Mouse (Mus musculus) central nervous system, embryonic 14 days (tissue): ENCODE data around the gene Hdac11. TPM values are rescaled to one million over a fixed set of nuclear protein-coding genes. Genes with fewer than 3 reads are reported as not detected.

Experiments
- polyA plus RNA-seq: library from polyadenylated mRNA; depleted of rRNA; stranded (reverse); fragments of >200 nt; gene quantifications from 2 replicates; pipeline ENCODE4 v1.2.3, GENCODE M21; 2012; rRNA removed

Gene Hdac11
- 63.8 and 71.4 TPM in 2 replicates for polyA plus RNA-seq

DNA sequence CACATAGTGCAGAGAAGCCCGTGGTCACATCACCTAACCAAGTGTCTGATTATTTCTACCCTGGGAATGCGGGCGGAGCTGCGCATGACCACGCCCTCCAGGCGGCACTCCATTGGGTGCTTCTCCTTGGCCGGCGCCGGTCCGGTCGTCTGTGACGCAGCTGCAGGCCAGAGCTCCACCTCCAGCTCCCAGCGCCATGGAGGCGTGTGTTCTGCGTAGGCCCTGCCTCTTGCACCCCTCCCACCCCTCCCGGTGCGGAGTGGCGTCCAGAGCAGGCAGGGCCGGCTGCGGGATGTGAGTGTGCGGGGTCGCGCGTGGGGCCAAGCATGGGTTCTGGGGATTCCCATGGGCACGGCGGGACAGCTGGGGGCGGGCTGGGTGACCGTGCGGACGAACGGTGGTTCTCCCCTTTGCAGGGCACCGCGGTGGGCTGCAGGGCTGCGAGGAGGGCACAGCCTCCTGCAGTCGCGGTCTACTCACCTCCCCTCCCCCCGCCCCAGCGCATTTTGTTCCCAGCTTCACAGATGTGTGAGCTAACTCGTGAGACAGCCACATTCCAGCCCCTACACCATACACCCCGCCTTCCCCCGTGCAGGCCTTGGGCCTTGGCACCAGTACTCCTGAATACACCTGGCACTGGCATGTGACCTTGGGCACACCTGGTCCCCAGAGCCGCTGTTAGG lies at the start of gene Hdac11:
Gene Hdac11, plus strand, starts transcription at position 112 of the 683 bp plus-strand sequence.

DNA sequence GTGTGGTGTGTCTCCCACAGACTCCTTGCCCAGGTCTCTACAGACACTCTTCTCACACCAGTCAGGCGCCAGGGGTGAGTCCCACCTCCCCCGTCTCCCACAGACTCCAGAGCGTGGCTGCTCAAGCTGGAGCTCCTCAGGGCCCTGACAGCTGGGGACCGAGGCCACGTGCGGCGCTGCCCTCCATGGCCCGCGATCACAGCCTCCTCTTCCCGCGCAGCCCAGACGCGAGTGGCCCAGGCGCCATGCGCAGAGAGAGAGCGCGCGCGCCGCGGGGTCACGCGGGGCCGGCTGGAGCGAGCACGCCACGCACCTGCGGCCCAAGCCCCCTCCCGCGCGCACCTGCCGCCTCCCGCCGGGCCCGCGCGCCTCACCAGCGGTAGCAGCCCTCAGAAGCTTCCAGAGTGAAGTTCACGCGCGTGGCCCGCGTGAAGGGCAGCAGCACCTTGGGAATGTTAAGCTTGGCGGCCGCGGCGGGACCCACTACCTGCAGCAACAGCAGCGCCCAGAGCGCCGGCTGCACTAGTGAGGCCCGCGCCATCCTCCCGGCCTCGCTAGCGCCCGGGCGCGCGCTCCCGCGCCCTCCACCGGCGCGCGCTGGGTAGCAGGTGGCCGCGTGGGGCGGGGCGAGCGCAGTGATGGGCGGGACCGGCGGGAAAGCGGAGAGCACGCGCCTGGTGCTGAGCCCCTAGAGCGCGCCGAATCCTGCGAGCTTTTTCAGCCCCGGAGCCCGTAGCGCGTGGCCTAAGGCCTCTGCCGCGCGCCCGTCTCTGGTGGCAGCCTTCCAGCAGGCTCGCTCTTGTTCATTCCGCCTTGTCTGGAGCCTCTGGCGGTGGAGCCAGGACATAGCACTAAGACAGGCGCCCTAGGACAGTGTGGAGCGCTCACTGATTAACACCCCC lies 40.0 kb upstream of the Hdac11 start, which contains the start of gene Nup210:
Gene Nup210, minus strand, starts transcription at position 586 of the 902 bp plus-strand sequence.

DNA sequence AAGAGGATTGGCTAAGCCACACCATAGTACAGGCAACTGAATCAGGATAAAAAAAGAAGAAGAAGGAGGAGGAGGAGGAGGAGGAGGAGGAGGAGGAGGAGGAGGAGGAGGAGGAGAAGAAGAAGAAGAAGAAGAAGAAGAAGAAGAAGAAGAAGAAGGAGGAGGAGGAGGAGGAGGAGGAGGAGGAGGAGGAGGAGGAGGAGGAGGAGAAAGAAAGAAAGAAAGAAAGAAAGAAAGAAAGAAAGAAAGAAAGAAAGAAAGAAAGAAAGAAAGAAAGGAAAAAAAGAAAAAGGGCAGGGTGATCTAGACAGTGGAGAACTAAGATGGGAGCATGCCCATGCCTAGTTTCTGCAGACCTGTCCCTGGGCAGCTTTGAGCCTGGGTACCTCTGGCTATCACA lies 55.7 kb downstream of the Hdac11 start, which contains the start of gene Fbln2:
Gene Fbln2, plus strand, starts transcription at position 301 of the 400 bp plus-strand sequence.

Other genes with a start within 250 kb of the Hdac11 start
- gene Iqsec1, start 168.0 kb upstream of the Hdac11 start, polyA plus RNA-seq: 52.5 and 61.5 TPM in 2 replicates
- 20.2 and 24.0 TPM in 2 replicates for gene Nup210, start 39.8 kb upstream of the Hdac11 start, polyA plus RNA-seq
- 34.6 and 90.1 TPM in 2 replicates for gene Fbln2, start 55.8 kb downstream of the Hdac11 start, polyA plus RNA-seq